Mouse (Mus musculus): ENCODE measurements around the gene Insl3. TPM values are rescaled to one million over a fixed set of nuclear protein-coding genes. Genes with fewer than 3 reads are reported as not detected.

Gene Insl3
- 0.44 and 0.48 TPM in 2 replicates for polyA plus RNA-seq (2014; fragmentation: Nextera tagmentation; extraction: Ambion mirVana)

- Histone ChIP-seq H3K27ac (ENCODE audit: low read depth, low read length) (no peak within 1 kb of the TSS), H3K27me3 (ENCODE audit: control insufficient read depth, insufficient read depth, low read length) (peaks cover 100% of the 10 kb centered on the region), H3K4me1 (ENCODE audit: control insufficient read depth, insufficient read depth, low read length) (0 out of 2 replicates have a peak, but pooled peaks cover 8% of the 10 kb centered on the region), H3K36me3 (ENCODE audit: control insufficient read depth, insufficient read depth, low read length) (no peaks in the 10 kb centered on the region), H3K4me3 (ENCODE audit: low read depth, low read length) (no peak within 1 kb of the TSS), H3K4me2 (no peak within 1 kb of the TSS), H3K9me3 (ENCODE audit: control insufficient read depth, low read length) (no peaks in the 10 kb centered on the region), H3K9ac (ENCODE audit: low read length) (no peak within 1 kb of the TSS)
- WGBS, result 5% methylated on average over 33 of the region's 33 CpGs
- DNase-seq (ENCODE audit: low spot score, missing footprints) (peak; percentile 83), ATAC-seq (ENCODE audit: low FRiP score) (no peak)
Observed at GRCm38 (mm10) chr8:71689028-71689427, at the start of gene Insl3. Gene Insl3, plus strand, starts transcription at chr8:71689214.

- no peak for DNase-seq (ENCODE audit: low spot score, missing footprints)
Observed at GRCm38 (mm10) chr8:71639318-71639717, 49.7 kb upstream of the Insl3 start.

GRCm38 (mm10) chr8:71645510-71645909 lies 43.5 kb upstream of the Insl3 start:
- 84% methylated on average over 9 of the region's 9 CpGs for WGBS
- ATAC-seq (ENCODE audit: low FRiP score), result no peak
- Histone ChIP-seq H3K9me3 (ENCODE audit: control insufficient read depth, low read length) (no peaks in the 10 kb centered on the region), H3K4me3 (ENCODE audit: low read depth, low read length) (no peak overlapping the region), H3K9ac (ENCODE audit: low read length) (no peak overlapping the region), H3K27ac (ENCODE audit: low read depth, low read length) (no peak overlapping the region), H3K36me3 (ENCODE audit: control insufficient read depth, insufficient read depth, low read length) (no peaks in the 10 kb centered on the region), H3K27me3 (ENCODE audit: control insufficient read depth, insufficient read depth, low read length) (no peaks in the 10 kb centered on the region), H3K4me1 (ENCODE audit: control insufficient read depth, insufficient read depth, low read length) (no peaks in the 10 kb centered on the region), H3K4me2 (no peak overlapping the region)
- no peak for DNase-seq (ENCODE audit: low spot score, missing footprints)

More at GRCm38 (mm10) chr8:71639318-71639717, 49.7 kb upstream of the Insl3 start:
- H3K4me2 ChIP-seq, result no peak overlapping the region
- no peak for ATAC-seq (ENCODE audit: low FRiP score)
- H3K9ac ChIP-seq (ENCODE audit: low read length), result no peak overlapping the region
- WGBS, result 87% methylated on average over 4 of the region's 4 CpGs
- H3K27me3 ChIP-seq (ENCODE audit: control insufficient read depth, insufficient read depth, low read length), result peaks cover 4% of the 10 kb centered on the region; the same call in 1 of the 2 replicates
- H3K9me3 ChIP-seq (ENCODE audit: control insufficient read depth, low read length), result no peaks in the 10 kb centered on the region
- H3K27ac ChIP-seq (ENCODE audit: low read depth, low read length), result no peak overlapping the region
- H3K4me1 ChIP-seq (ENCODE audit: control insufficient read depth, insufficient read depth, low read length), result no peaks in the 10 kb centered on the region
- no peaks in the 10 kb centered on the region for H3K36me3 ChIP-seq (ENCODE audit: control insufficient read depth, insufficient read depth, low read length)
- no peak overlapping the region for H3K4me3 ChIP-seq (ENCODE audit: low read depth, low read length)

- H3K4me1 ChIP-seq (ENCODE audit: control insufficient read depth, insufficient read depth, low read length), result no peaks in the 10 kb centered on the region
- no peak overlapping the region for H3K27ac ChIP-seq (ENCODE audit: low read depth, low read length)
- DNase-seq (ENCODE audit: low spot score, missing footprints) (peak; percentile 88), ATAC-seq (ENCODE audit: low FRiP score) (peak; percentile 49; the same call in 1 of the 2 replicates)
- 0 out of 2 replicates have a peak overlapping the region, but pooled peaks have one; percentile 20 for H3K9ac ChIP-seq (ENCODE audit: low read length)
- H3K36me3 ChIP-seq (ENCODE audit: control insufficient read depth, insufficient read depth, low read length), result no peaks in the 10 kb centered on the region
- no peak overlapping the region for H3K4me3 ChIP-seq (ENCODE audit: low read depth, low read length)
- no peaks in the 10 kb centered on the region for H3K9me3 ChIP-seq (ENCODE audit: control insufficient read depth, low read length)
- H3K4me2 ChIP-seq, result peak overlapping the region; percentile 42; the same call in 1 of the 2 replicates
- 3% methylated on average over 24 of the region's 24 CpGs for WGBS
- peaks cover 40% of the 10 kb centered on the region for H3K27me3 ChIP-seq (ENCODE audit: control insufficient read depth, insufficient read depth, low read length)
Observed at GRCm38 (mm10) chr8:71654600-71654999, 34.4 kb upstream of the Insl3 start.

- ATAC-seq (ENCODE audit: low FRiP score) (no peak), DNase-seq (ENCODE audit: low spot score, missing footprints) (peak; percentile 72)
- no peak overlapping the region for H3K27ac ChIP-seq (ENCODE audit: low read depth, low read length)
- no peak overlapping the region for H3K9ac ChIP-seq (ENCODE audit: low read length)
- no peaks in the 10 kb centered on the region for H3K4me1 ChIP-seq (ENCODE audit: control insufficient read depth, insufficient read depth, low read length)
- no peaks in the 10 kb centered on the region for H3K9me3 ChIP-seq (ENCODE audit: control insufficient read depth, low read length)
- no peak overlapping the region for H3K4me2 ChIP-seq
- 19% methylated on average over 8 of the region's 9 CpGs for WGBS
- no peaks in the 10 kb centered on the region for H3K36me3 ChIP-seq (ENCODE audit: control insufficient read depth, insufficient read depth, low read length)
- H3K4me3 ChIP-seq (ENCODE audit: low read depth, low read length), result no peak overlapping the region
- H3K27me3 ChIP-seq (ENCODE audit: control insufficient read depth, insufficient read depth, low read length), result peaks cover 53% of the 10 kb centered on the region
Observed at GRCm38 (mm10) chr8:71657816-71658215, 31.2 kb upstream of the Insl3 start.

- no peaks in the 10 kb centered on the region for H3K9me3 ChIP-seq (ENCODE audit: control insufficient read depth, low read length)
- no peak overlapping the region for H3K4me3 ChIP-seq (ENCODE audit: low read depth, low read length)
- no peaks in the 10 kb centered on the region for H3K36me3 ChIP-seq (ENCODE audit: control insufficient read depth, insufficient read depth, low read length)
- H3K27ac ChIP-seq (ENCODE audit: low read depth, low read length), result no peak overlapping the region
- DNase-seq (ENCODE audit: low spot score, missing footprints), result peak; percentile 81
- no peak overlapping the region for H3K4me2 ChIP-seq
- H3K4me1 ChIP-seq (ENCODE audit: control insufficient read depth, insufficient read depth, low read length), result no peaks in the 10 kb centered on the region
- ATAC-seq (ENCODE audit: low FRiP score), result no peak
- peaks cover 53% of the 10 kb centered on the region for H3K27me3 ChIP-seq (ENCODE audit: control insufficient read depth, insufficient read depth, low read length)
- 35% methylated on average over 17 of the region's 17 CpGs for whole genome bisulfite sequencing
- H3K9ac ChIP-seq (ENCODE audit: low read length), result no peak overlapping the region
Observed at GRCm38 (mm10) chr8:71658515-71659049, 30.4 kb upstream of the Insl3 start.

- peaks cover 46% of the 10 kb centered on the region for H3K27me3 ChIP-seq (ENCODE audit: control insufficient read depth, insufficient read depth, low read length)
- H3K27ac ChIP-seq (ENCODE audit: low read depth, low read length), result no peak overlapping the region
- peak; percentile 70 for DNase-seq (ENCODE audit: low spot score, missing footprints)
Observed at GRCm38 (mm10) chr8:71659751-71660150, 29.3 kb upstream of the Insl3 start.

GRCm38 (mm10) chr8:71660325-71661120 lies 28.5 kb upstream of the Insl3 start:
- no peaks in the 10 kb centered on the region for H3K36me3 ChIP-seq (ENCODE audit: control insufficient read depth, insufficient read depth, low read length)
- 9% methylated on average over 36 of the region's 36 CpGs for WGBS
- peaks cover 38% of the 10 kb centered on the region for H3K27me3 ChIP-seq (ENCODE audit: control insufficient read depth, insufficient read depth, low read length)
- no peaks in the 10 kb centered on the region for H3K9me3 ChIP-seq (ENCODE audit: control insufficient read depth, low read length)
- DNase-seq (ENCODE audit: low spot score, missing footprints) (peak; percentile 97), ATAC-seq (ENCODE audit: low FRiP score) (peak; percentile 47)
- no peak overlapping the region for H3K4me3 ChIP-seq (ENCODE audit: low read depth, low read length)
- peaks cover 6% of the 10 kb centered on the region for H3K4me1 ChIP-seq (ENCODE audit: control insufficient read depth, insufficient read depth, low read length)
- H3K4me2 ChIP-seq, result no peak overlapping the region
- H3K9ac ChIP-seq (ENCODE audit: low read length), result no peak overlapping the region
- H3K27ac ChIP-seq (ENCODE audit: low read depth, low read length), result no peak overlapping the region

More at GRCm38 (mm10) chr8:71659751-71660150, 29.3 kb upstream of the Insl3 start:
- Histone ChIP-seq H3K9ac (ENCODE audit: low read length) (no peak overlapping the region), H3K9me3 (ENCODE audit: control insufficient read depth, low read length) (no peaks in the 10 kb centered on the region), H3K4me1 (ENCODE audit: control insufficient read depth, insufficient read depth, low read length) (no peaks in the 10 kb centered on the region), H3K4me2 (no peak overlapping the region), H3K36me3 (ENCODE audit: control insufficient read depth, insufficient read depth, low read length) (no peaks in the 10 kb centered on the region), H3K4me3 (ENCODE audit: low read depth, low read length) (no peak overlapping the region)
- no peak for ATAC-seq (ENCODE audit: low FRiP score)
- 64% methylated on average over 1 of the region's 1 CpGs for WGBS
